Mouse (Mus musculus) spleen, adult 2 months (tissue): ENCODE results near the gene Pqlc2.

Source experiments
- CTCF ChIP-seq: fragments of 200-500 bp; IDR thresholded peaks from 2 replicates; pipeline ENCODE4 v1.5.1; 2011; ENCODE audit warnings: mild to moderate bottlenecking, inconsistent platforms; ENCODE audit not compliant: insufficient read depth, insufficient read length, insufficient replicate concordance; ENCODE audit errors: extremely low read depth
- POLR2A ChIP-seq: fragments of 200-500 bp; IDR thresholded peaks from 2 replicates; pipeline ENCODE4 v1.6.1; 2011; ENCODE audit warnings: low read depth, low read length, inconsistent platforms

GRCm38 (mm10) chr4:139282955-139283417 lies 27.5 kb downstream of the Pqlc2 start:
- TF ChIP-seq POLR2A (no peak), CTCF (no peak)
